Mouse (Mus musculus): Measurements from ENCODE around the gene Tmx1. TPM values are rescaled to one million over a fixed set of nuclear protein-coding genes. Genes with fewer than 3 reads are reported as not detected.

Gene Tmx1
- total RNA-seq (2023): 36.1 TPM

DNA sequence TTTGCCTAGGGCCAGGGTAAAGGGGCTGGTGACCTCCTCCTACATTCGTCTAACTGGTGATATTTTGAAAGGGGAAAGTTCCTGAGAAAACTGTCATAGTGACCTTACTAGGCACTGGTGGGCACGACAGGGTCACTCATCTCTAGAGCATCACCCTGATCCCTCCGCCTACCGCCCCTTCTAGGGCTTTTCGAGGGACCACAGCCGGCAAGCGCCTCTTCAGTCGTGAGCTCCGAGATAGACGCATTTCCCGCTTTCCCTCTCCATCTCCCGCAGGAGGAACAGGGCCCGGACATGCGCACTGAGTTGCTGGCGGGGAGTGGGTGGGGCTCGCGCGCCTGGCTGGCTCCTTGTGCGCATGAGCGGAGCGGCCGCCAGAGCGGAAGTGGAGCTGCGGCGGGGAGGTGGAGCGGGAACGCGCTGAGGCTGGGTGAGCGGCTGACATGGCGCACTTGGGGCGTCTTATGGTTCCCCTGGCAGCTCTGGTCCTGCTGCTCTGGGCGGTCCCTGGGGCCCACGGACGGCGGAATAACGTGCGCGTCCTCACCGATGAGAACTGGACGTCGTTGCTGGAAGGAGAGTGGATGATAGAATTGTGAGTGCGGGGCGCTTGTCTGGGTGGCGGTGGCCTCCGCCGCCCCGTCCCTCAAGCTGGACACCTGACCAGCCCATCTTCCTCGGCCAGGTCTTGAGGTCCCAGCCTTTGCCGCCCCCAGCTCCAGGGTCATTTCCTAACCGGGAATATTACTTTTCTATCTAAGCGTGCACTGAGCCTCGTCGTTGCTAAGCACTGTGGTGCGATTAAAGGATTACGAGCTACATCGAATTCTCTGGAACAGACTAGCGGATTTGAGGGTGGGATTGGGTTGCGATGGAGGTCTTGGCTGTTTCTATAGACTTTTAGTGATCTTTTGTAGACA, at the start of gene Tmx1:
TSS of gene Tmx1 (plus strand) at position 370 of the 920 bp plus-strand sequence.

Other genes with a start within 250 kb of the Tmx1 start
- 2.2 TPM for gene Pygl, start 221.6 kb upstream of the Tmx1 start, total RNA-seq (2023)
- not detected for gene Trim9, start 105.5 kb upstream of the Tmx1 start, total RNA-seq (2023)